Mouse (Mus musculus) adrenal gland, postnatal 4 days (tissue): ENCODE data around the gene Nrm. TPM values are rescaled to one million over a fixed set of nuclear protein-coding genes. Genes with fewer than 3 reads are reported as not detected.
A peak's percentile ranks its signal among the peaks of the same experiment; 100 is the strongest.

Experiments
- DNase-seq, 2 experiments: peaks; one replicate each; pipeline ENCODE4 v3.0.0; 2021 to 2022; ENCODE audit warnings: low spot score in 2 of 2, mixed read lengths in 2 of 2
- long read RNA-seq, 2 experiments: library from polyadenylated mRNA; stranded (forward); transcript quantifications; one replicate each; pipeline ENCODE4 v2.0.0; 2021
- total RNA-seq, 2 experiments: library from RNA; stranded (reverse); gene quantifications; 2 replicates each; pipeline ENCODE4 v1.2.3; 2021

Nrm gene
- 10 to 100 TPM; 25.8 to 27.1 TPM for total RNA-seq
- long read RNA-seq, experiment 1, transcript Nrm-201 (4 exons, 1,466 nt) = major isoform, 21 of 24 reads
- long read RNA-seq, experiment 1, partial matches to known transcripts = 1 of 24 reads
- long read RNA-seq, experiment 1, other reads (novel, unspliced or antisense) = 2 of 24 reads
- long read RNA-seq, experiment 2, transcript Nrm-201 (4 exons, 1,466 nt) = major isoform, 30 of 32 reads
- long read RNA-seq, experiment 2, partial matches to known transcripts = 2 of 32 reads
- long read RNA-seq, experiment 2, other reads (novel, unspliced or antisense) = 0 of 32 reads

- DNase-seq = peak; percentile 74 to 85
These were observed at the start of gene Nrm for GRCm38 (mm10) chr17:35861198-35861857. Nrm (plus strand) TSS chr17:35861318.

- DNase-seq = no peak
These were observed 48.8 kb upstream of the Nrm start for GRCm38 (mm10) chr17:35812307-35812706.

- DNase-seq = no peak
These were observed 48.4 kb upstream of the Nrm start for GRCm38 (mm10) chr17:35812736-35813135.

GRCm38 (mm10) chr17:35813245-35813647 lies 47.9 kb upstream of the Nrm start:
- DNase-seq = peak; percentile 66 to 80

- DNase-seq = no peak
These were observed 47.5 kb upstream of the Nrm start for GRCm38 (mm10) chr17:35813653-35814052.

- DNase-seq = no peak
These were observed 46.4 kb upstream of the Nrm start for GRCm38 (mm10) chr17:35814678-35815077.

GRCm38 (mm10) chr17:35815836-35816235 lies 45.3 kb upstream of the Nrm start:
- DNase-seq = no peak

- no peak for DNase-seq
These were observed 44.4 kb upstream of the Nrm start for GRCm38 (mm10) chr17:35816686-35817085.

- DNase-seq = no peak
These were observed 43.9 kb upstream of the Nrm start for GRCm38 (mm10) chr17:35817226-35817625.

- no peak for DNase-seq
These were observed 41.0 kb upstream of the Nrm start for GRCm38 (mm10) chr17:35820111-35820510.

GRCm38 (mm10) chr17:35821439-35822430 lies 39.4 kb upstream of the Nrm start, which contains the start of gene Ier3:
Ier3 (plus strand) TSS chr17:35821684.
- DNase-seq = peak; percentile 50 to 77

GRCm38 (mm10) chr17:35822564-35822963 lies 38.6 kb upstream of the Nrm start:
- DNase-seq = no peak

- DNase-seq = peak; percentile 52 to 69
These were observed 37.9 kb upstream of the Nrm start, which contains the start of gene Flot1 for GRCm38 (mm10) chr17:35822964-35823937. Flot1 (plus strand) TSS chr17:35823230.

- no peak for DNase-seq
These were observed 36.7 kb upstream of the Nrm start for GRCm38 (mm10) chr17:35824402-35824801.

- no peak for DNase-seq
These were observed 35.8 kb upstream of the Nrm start for GRCm38 (mm10) chr17:35825109-35825850.

- peak; percentile 76 to 78 for DNase-seq
These were observed 31.4 kb upstream of the Nrm start for GRCm38 (mm10) chr17:35829737-35830136.

GRCm38 (mm10) chr17:35832400-35833238 lies 28.5 kb upstream of the Nrm start:
- DNase-seq = no peak

- DNase-seq = no peak
These were observed 27.8 kb upstream of the Nrm start for GRCm38 (mm10) chr17:35833239-35833751.
